Mouse (Mus musculus): ENCODE results near the gene Ccdc58.

- no peak for TF ChIP-seq CTCF (IDR thresholded peaks at IDR 0.05; ENCODE audit: borderline replicate concordance, insufficient read depth, low read depth, low read length)
- no peak for TF ChIP-seq POLR2A (IDR thresholded peaks at IDR 0.05; ENCODE audit: borderline replicate concordance, insufficient read depth, low read length)
Measured at GRCm38 (mm10) chr16:36102211-36102610, 30.7 kb downstream of the Ccdc58 start.
